ENCODE assay signal across 25 mouse cellular contexts in the genomic region with DNA sequence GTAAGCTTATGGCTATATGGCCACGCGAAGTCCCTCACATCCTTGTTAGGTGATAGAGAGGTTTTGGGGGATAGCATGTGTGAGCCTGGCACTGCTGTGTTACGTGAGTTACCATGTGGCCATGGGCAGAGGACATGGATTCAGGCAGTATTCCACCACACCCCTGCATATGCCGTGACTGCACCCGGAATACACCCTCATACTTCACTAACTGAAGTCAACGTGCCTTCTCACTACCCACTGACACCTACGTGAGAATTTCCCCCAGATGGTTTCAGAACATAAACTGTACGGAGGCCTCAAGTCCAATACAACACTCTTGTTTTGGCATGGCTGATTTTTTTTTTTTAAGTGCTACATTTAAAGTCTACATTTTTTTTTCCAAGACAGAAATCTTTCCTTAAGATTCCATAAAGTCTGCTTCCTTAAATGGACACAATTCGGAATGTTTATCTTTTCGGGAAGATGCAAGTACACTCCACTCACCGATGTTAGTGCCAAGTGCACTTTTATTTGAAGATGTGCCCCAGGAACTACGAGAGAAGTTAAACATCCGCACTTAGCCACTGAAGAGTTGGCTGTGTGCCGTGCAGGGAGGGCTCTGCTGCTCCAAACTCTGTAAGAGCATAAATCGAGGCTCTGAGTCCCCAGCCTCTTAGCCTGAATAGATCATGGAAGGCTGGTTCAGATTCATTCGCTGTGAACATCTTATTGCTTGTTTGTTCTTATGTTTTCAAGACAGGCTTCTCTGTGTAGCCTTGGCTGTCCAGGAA. TPM values are rescaled to one million over a fixed set of nuclear protein-coding genes. Genes with fewer than 3 reads are reported as not detected.
DNase-seq lines count a peak whose midpoint lies in the region; ATAC-seq and TF ChIP-seq lines count a peak whose summit lies in the region.
"Had no signal": no experiment of that assay in that cellular context is flagged by ENCODE, and none has a peak within 500 bp of the region (broad histone marks: within the 10 kb centered on the region; RNA-seq: fewer than 3 reads in every experiment).

No protein-coding gene starts in this region.

- no peak for TF ChIP-seq CTCF in stomach, postnatal 0 days (IDR thresholded peaks at IDR 0.05; ENCODE audit: low read depth)

- no peak overlapping the region for H3K4me3 ChIP-seq in intestine, embryonic 16.5 days (ENCODE audit: low read length)
- no peak overlapping the region for H3K4me3 ChIP-seq in stomach, postnatal 0 days (ENCODE audit: low read depth, low read length)
- no peak overlapping the region for H3K4me3 ChIP-seq in forebrain, embryonic 12.5 days (replicated peaks)
- H3K4me3 ChIP-seq: embryonic facial prominence, embryonic 15.5 days; heart, embryonic 13.5 days; liver, embryonic 12.5 days had no signal

- peak; percentile 52; the same call in 1 of the 2 replicates for ATAC-seq in frontal cortex, adult (ENCODE audit: low TSS enrichment)
- ATAC-seq in intestine, embryonic 16.5 days = peak; percentile 80
- peak; percentile 59; the same call in 1 of the 2 replicates for ATAC-seq in stomach, postnatal 0 days (ENCODE audit: low FRiP score, low TSS enrichment)
- no peak for ATAC-seq in forebrain, embryonic 12.5 days (ENCODE audit: low FRiP score)
- ATAC-seq: activated CD4-positive, CD25-positive, alpha-beta regulatory T cell, adult 4 months; forebrain, postnatal 0 days; hindbrain, embryonic 16.5 days; liver, embryonic 12.5 days had no signal

- no peak for DNase-seq in frontal cortex, postnatal 14 days (ENCODE audit: low spot score in 2 of 2)
- peak; percentile 32 for DNase-seq in lung, postnatal 25 days (ENCODE audit: low spot score)
- peak; percentile 39 for DNase-seq in stomach, postnatal 0 days (ENCODE audit: low spot score)
- no peak for DNase-seq in layer of hippocampus, adult 18-20 months (ENCODE audit: low spot score in 2 of 2)
- DNase-seq in cerebellum, adult 9-10 months = no peak
- DNase-seq: adrenal gland, postnatal 10 days; cerebellum, adult 11 months; cerebellum, postnatal 14 days; forebrain, postnatal 0 days; gastrocnemius, postnatal 14 days; heart, adult 18-20 months; kidney, adult 9 months; kidney, postnatal 36 days; retina, postnatal 1 day; thymus, adult 18-20 months had no signal

- no peak overlapping the region for H3K4me2 ChIP-seq in intestine, embryonic 16.5 days (ENCODE audit: low read depth, low read length)
- no peak overlapping the region for H3K4me2 ChIP-seq in stomach, postnatal 0 days (replicated peaks; ENCODE audit: low read depth)
- no peak overlapping the region for H3K4me2 ChIP-seq in forebrain, embryonic 12.5 days
- H3K4me2 ChIP-seq: embryonic facial prominence, embryonic 15.5 days; heart, embryonic 13.5 days; liver, embryonic 12.5 days; midbrain, embryonic 11.5 days had no signal

- 55% methylated on average over 16 of the region's 16 CpGs for WGBS in intestine, embryonic 16.5 days
- 46% methylated on average over 16 of the region's 16 CpGs for WGBS in stomach, postnatal 0 days
- WGBS in forebrain, embryonic 12.5 days = 91% methylated on average over 16 of the region's 16 CpGs

- peak overlapping the region; percentile 75 for H3K27ac ChIP-seq in intestine, embryonic 16.5 days (ENCODE audit: low read length)
- peak overlapping the region; percentile 83 for H3K27ac ChIP-seq in stomach, postnatal 0 days (replicated peaks)
- no peak overlapping the region for H3K27ac ChIP-seq in forebrain, embryonic 12.5 days
- H3K27ac ChIP-seq: embryonic facial prominence, embryonic 15.5 days; heart, embryonic 13.5 days; liver, embryonic 12.5 days; macrophage had no signal

- no peak overlapping the region for H3K9ac ChIP-seq in intestine, embryonic 16.5 days (ENCODE audit: low read depth, low read length)
- no peak overlapping the region for H3K9ac ChIP-seq in stomach, postnatal 0 days (ENCODE audit: low read length)
- no peak overlapping the region for H3K9ac ChIP-seq in forebrain, embryonic 12.5 days
- H3K9ac ChIP-seq: embryonic facial prominence, embryonic 15.5 days; forebrain, postnatal 0 days; heart, embryonic 13.5 days; liver, embryonic 12.5 days had no signal

- H3K9me3 ChIP-seq in intestine, embryonic 16.5 days (ENCODE audit: control insufficient read depth, low read length) = no peaks in the 10 kb centered on the region
- no peaks in the 10 kb centered on the region for H3K9me3 ChIP-seq in stomach, postnatal 0 days (ENCODE audit: control insufficient read depth, low read length)
- no peaks in the 10 kb centered on the region for H3K9me3 ChIP-seq in forebrain, embryonic 12.5 days
- H3K9me3 ChIP-seq: embryonic facial prominence, embryonic 15.5 days; heart, embryonic 13.5 days; liver, embryonic 12.5 days had no signal

- no peaks in the 10 kb centered on the region for H3K27me3 ChIP-seq in intestine, embryonic 16.5 days (replicated peaks; ENCODE audit: control insufficient read depth, insufficient read depth, low read length)
- H3K27me3 ChIP-seq in stomach, postnatal 0 days (ENCODE audit: control insufficient read depth, insufficient read depth, low read length) = no peaks in the 10 kb centered on the region
- H3K27me3 ChIP-seq in forebrain, embryonic 12.5 days = peaks cover 42% of the 10 kb centered on the region

- H3K36me3 ChIP-seq in intestine, embryonic 16.5 days (ENCODE audit: control insufficient read depth, insufficient read depth, low read length) = no peaks in the 10 kb centered on the region
- no peaks in the 10 kb centered on the region for H3K36me3 ChIP-seq in stomach, postnatal 0 days (ENCODE audit: control insufficient read depth, insufficient read depth, low read length)
- no peaks in the 10 kb centered on the region for H3K36me3 ChIP-seq in forebrain, embryonic 12.5 days (replicated peaks)
- H3K36me3 ChIP-seq: embryonic facial prominence, embryonic 15.5 days; heart, embryonic 13.5 days; liver, embryonic 12.5 days had no signal

- TF ChIP-seq EP300 in stomach, postnatal 0 days (optimal IDR thresholded peaks at IDR 0.05) = peak; percentile 83

- H3K4me1 ChIP-seq in intestine, embryonic 16.5 days (ENCODE audit: control insufficient read depth, insufficient read depth, low read length) = peaks cover 4% of the 10 kb centered on the region; the same call in 1 of the 2 replicates
- no peaks in the 10 kb centered on the region for H3K4me1 ChIP-seq in stomach, postnatal 0 days (replicated peaks; ENCODE audit: control insufficient read depth, insufficient read depth)
- peaks cover 20% of the 10 kb centered on the region for H3K4me1 ChIP-seq in forebrain, embryonic 12.5 days

RNA-seq across cellular contexts. Expression of a gene that starts 26.3 kb away (rescaled TPM):
- 94.9 and 111 TPM in 2 replicates for polyA plus RNA-seq in intestine, embryonic 16.5 days (2015; fragmentation: Nextera tagmentation; extraction: Ambion mirVana)
- 40.3 and 42.7 TPM in 2 replicates for polyA plus RNA-seq in stomach, postnatal 0 days (2015; fragmentation: Nextera tagmentation; extraction: Ambion mirVana)
- 228 and 252 TPM in 2 replicates for polyA plus RNA-seq in forebrain, embryonic 12.5 days (2016; fragmentation: Nextera tagmentation; extraction: Ambion mirVana)
- 1 to 10 TPM; 4.7 to 5.0 TPM for total RNA-seq in layer of hippocampus, adult 18-20 months (2021)

Comparison
In these comparisons a context has a peak if more than half of its experiments do, and no peak if none do; other contexts are left out.
1. DNase-seq: peak in lung, postnatal 25 days (single experiment) and stomach, postnatal 0 days (single experiment); none in frontal cortex, postnatal 14 days (0 of 2), layer of hippocampus, adult 18-20 months (0 of 2) and cerebellum, adult 9-10 months (single experiment).